Mouse (Mus musculus): ENCODE measurements at regions not wholly inside any gene's neighbourhood (a gene's known extent, or its start where the extent isn't known, plus 50 kb on each side); places are given as distances from the start of the nearest gene placed in this dataset.

DNA sequence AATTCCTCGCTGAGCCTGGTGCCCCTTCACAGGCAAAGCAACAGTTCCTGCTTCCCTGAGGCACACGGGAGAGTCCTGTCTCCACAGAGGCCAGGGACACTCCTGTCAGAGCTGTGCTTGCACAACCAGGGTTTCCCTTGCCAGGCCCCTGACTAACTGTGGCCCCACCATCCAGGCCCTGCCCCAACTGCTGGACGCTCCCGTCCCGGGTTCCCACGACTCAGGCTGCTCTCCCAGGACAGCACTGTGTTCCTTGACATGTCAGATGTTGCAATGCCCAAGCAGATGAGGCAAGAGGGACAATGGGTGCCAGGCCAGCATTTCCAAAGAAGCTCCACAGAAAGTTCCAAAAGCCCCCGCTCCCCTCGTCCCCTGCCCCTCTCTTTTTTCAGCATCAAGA lies 250.4 kb downstream of the Bcl11b start:
- H3K27ac ChIP-seq (replicated peaks; ENCODE audit: low read depth, low read length): no peak overlapping the region
- ATAC-seq (ENCODE audit: insufficient number of reproducible peaks, low FRiP score, low TSS enrichment, low read depth) (no peak), DNase-seq (ENCODE audit: low spot score) (no peak)
- H3K4me1 ChIP-seq (ENCODE audit: control insufficient read depth, insufficient read depth, low read length): peaks cover 52% of the 10 kb centered on the region
- 67% methylated on average over 8 of the region's 8 CpGs for WGBS
- H3K9ac ChIP-seq (ENCODE audit: low read length): no peak overlapping the region
- no peaks in the 10 kb centered on the region for H3K9me3 ChIP-seq (ENCODE audit: control insufficient read depth, low read length)
- no peaks in the 10 kb centered on the region for H3K36me3 ChIP-seq (ENCODE audit: control insufficient read depth, insufficient read depth, low read length)
- H3K27me3 ChIP-seq (ENCODE audit: control insufficient read depth, insufficient read depth, low read length): no peaks in the 10 kb centered on the region
- H3K4me3 ChIP-seq (ENCODE audit: low read depth, low read length): no peak overlapping the region
- no peak overlapping the region for H3K4me2 ChIP-seq (ENCODE audit: low read depth, severe bottlenecking)

DNA sequence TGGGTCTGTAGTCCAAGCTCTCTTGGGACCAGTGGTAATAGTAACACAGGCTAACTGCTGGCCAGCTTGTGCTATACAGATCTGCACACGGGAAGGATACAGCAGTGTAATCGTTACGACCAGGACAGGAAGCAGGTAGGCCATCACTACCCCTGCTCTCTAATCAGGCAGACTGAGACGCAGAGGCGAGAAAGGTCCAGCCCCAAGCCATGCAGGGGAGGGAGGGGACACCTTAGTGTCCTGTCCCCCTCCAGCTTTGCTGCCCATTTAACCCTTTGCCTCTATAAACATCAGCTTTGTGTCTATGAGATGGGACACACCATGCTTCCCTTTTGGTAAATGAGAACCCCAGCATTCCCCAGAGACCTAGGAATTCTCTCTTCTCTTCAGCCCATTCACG lies 249.9 kb downstream of the Bcl11b start:
- Histone ChIP-seq H3K4me1 (ENCODE audit: control insufficient read depth, insufficient read depth, low read length) (peaks cover 51% of the 10 kb centered on the region), H3K4me2 (ENCODE audit: low read depth, severe bottlenecking) (no peak overlapping the region)
- WGBS: 49% methylated on average over 6 of the region's 6 CpGs

DNA sequence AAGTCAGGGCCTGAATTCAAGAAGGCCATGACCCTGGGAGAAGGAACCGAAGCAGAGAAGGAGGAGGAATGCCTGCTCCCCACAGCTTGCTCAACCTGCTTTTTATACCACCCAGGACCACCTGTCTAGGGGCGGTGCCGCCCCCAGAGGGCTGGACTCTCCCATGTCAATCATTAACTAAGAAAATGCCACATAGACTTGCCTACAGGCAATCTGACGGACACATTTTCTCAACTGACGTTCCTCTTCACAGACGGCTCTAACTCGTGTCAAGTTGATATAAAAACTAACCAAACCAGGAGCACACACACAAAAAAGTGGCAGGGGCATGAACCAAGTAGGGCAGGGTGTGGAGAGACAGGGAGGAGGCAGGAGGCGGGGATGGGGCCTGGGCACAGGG lies 248.5 kb downstream of the Bcl11b start:
- Histone ChIP-seq H3K4me1 (ENCODE audit: control insufficient read depth, insufficient read depth, low read length) (peaks cover 38% of the 10 kb centered on the region), H3K4me2 (ENCODE audit: low read depth, severe bottlenecking) (no peak overlapping the region), H3K27ac (replicated peaks; ENCODE audit: low read depth, low read length) (no peak overlapping the region), H3K4me3 (ENCODE audit: low read depth, low read length) (no peak overlapping the region), H3K9ac (ENCODE audit: low read length) (no peak overlapping the region), H3K9me3 (ENCODE audit: control insufficient read depth, low read length) (no peaks in the 10 kb centered on the region), H3K36me3 (ENCODE audit: control insufficient read depth, insufficient read depth, low read length) (no peaks in the 10 kb centered on the region), H3K27me3 (ENCODE audit: control insufficient read depth, insufficient read depth, low read length) (no peaks in the 10 kb centered on the region)
- no peak for DNase-seq (ENCODE audit: low spot score)
- ATAC-seq (ENCODE audit: insufficient number of reproducible peaks, low FRiP score, low TSS enrichment, low read depth): no peak
- whole genome bisulfite sequencing: 73% methylated on average over 8 of the region's 8 CpGs

More for the DNA sequence above, 249.9 kb downstream of the Bcl11b start:
- Histone ChIP-seq H3K36me3 (ENCODE audit: control insufficient read depth, insufficient read depth, low read length) (no peaks in the 10 kb centered on the region), H3K27ac (replicated peaks; ENCODE audit: low read depth, low read length) (no peak overlapping the region), H3K27me3 (ENCODE audit: control insufficient read depth, insufficient read depth, low read length) (no peaks in the 10 kb centered on the region), H3K9me3 (ENCODE audit: control insufficient read depth, low read length) (no peaks in the 10 kb centered on the region), H3K4me3 (ENCODE audit: low read depth, low read length) (no peak overlapping the region), H3K9ac (ENCODE audit: low read length) (no peak overlapping the region)
- ATAC-seq (ENCODE audit: insufficient number of reproducible peaks, low FRiP score, low TSS enrichment, low read depth) (no peak), DNase-seq (ENCODE audit: low spot score) (no peak)

DNA sequence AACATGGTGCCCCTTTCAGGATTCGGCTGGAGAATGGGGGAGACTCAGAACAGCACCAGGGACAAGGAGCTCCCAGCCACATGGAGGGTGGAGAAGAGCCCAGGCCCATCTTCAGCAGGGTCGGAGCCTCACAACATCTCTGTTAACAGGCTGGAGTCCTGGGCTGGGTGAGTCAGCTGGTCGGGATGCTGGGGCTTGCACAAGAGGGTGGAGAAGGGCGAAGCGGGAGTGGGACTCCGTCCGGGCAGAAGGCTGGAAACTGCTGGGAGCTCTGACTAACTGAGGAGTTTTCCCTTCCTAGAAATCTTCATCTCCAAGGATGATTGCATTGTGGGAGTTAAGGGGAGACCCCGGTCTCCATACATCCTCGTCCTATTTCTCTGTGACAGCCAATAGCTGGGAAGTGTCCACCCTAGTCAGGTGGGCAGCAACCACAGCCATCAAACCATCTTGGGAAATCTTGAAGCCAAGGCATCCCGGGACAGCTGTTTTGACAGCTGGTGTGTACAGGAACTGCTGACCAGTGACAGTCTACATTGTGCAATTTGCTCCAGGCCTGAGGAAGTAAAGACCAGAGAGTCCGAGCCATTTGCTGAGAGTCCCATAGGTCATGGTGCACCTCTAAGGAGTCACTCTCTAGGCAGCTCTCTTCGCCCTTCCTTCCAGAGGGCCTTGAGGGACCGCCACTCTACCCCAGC lies 247.4 kb downstream of the Bcl11b start:
- WGBS: 92% methylated on average over 13 of the region's 13 CpGs
- Histone ChIP-seq H3K4me2 (ENCODE audit: low read depth, severe bottlenecking) (no peak overlapping the region), H3K27me3 (ENCODE audit: control insufficient read depth, insufficient read depth, low read length) (no peaks in the 10 kb centered on the region), H3K9ac (ENCODE audit: low read length) (no peak overlapping the region), H3K36me3 (ENCODE audit: control insufficient read depth, insufficient read depth, low read length) (no peaks in the 10 kb centered on the region), H3K4me1 (ENCODE audit: control insufficient read depth, insufficient read depth, low read length) (peaks cover 27% of the 10 kb centered on the region), H3K9me3 (ENCODE audit: control insufficient read depth, low read length) (no peaks in the 10 kb centered on the region), H3K4me3 (ENCODE audit: low read depth, low read length) (no peak overlapping the region), H3K27ac (replicated peaks; ENCODE audit: low read depth, low read length) (no peak overlapping the region)
- DNase-seq (ENCODE audit: low spot score) (no peak), ATAC-seq (ENCODE audit: insufficient number of reproducible peaks, low FRiP score, low TSS enrichment, low read depth) (no peak)

DNA sequence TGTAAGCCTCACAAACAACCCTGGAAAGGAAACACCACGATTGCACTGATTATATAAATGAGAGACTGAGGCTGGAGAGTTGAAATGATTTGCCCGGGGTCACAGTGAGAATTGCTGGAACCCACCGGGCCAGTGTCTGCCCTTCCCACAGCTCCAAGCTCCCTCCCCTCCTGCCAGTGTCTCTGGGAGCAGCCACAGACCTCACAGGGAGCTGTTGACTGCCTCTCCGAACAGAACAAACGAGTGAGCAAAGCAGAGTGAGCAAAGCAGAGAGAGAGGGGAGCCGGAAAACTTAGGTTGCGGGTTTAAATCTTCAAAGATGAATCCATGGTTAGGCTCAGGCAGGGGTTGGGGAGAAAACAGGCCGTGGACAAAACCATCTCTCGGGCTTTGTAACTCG lies 246.2 kb downstream of the Bcl11b start:
- 28% methylated on average over 10 of the region's 10 CpGs for WGBS
- no peak overlapping the region for H3K27ac ChIP-seq (replicated peaks; ENCODE audit: low read depth, low read length)

DNA sequence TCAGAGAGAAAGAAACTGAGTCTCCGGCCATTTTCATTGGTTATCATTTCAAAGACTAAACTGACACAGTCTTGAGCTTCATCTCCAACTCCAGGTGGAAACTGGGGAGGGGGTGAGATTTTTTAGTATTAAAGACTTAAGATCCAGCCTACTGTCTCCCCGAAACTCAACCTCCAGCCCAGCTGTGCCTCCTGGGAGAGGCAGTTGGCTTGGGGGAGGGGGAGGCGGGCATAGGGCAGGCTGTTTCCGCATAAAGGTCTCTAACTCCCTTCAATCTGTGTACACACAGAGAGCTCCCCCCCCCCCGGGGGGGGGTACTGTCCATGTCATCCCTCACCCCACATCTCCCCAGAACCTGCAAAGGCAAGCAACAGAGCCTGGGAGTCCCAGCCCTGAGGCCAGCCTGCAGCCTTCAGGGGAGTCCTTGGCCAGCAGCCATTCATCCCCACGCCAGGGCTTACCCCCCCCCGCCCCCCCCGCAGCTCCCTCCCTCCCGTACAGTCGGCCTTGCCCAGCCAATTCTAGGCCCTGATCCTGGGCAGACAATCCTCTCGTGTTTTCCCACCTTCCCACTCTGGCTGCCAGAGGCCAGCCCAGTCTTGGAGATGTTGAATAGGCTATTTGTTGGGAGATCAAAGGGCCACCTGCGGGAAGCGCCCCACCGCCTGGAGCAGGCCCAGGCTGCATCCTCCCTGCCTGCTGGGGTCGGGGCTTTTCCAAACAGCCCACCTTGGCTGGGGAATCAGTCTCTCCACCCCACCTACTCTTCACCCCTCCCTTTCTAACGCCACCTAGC lies 245.2 kb downstream of the Bcl11b start:
- no peak overlapping the region for H3K9ac ChIP-seq (ENCODE audit: low read length)
- no peaks in the 10 kb centered on the region for H3K27me3 ChIP-seq (ENCODE audit: control insufficient read depth, insufficient read depth, low read length)
- 0 out of 2 replicates have a peak overlapping the region, but pooled peaks have one; percentile 26 for H3K27ac ChIP-seq (replicated peaks; ENCODE audit: low read depth, low read length)
- DNase-seq (ENCODE audit: low spot score): peak; percentile 77
- no peak overlapping the region for H3K4me2 ChIP-seq (ENCODE audit: low read depth, severe bottlenecking)
- H3K36me3 ChIP-seq (ENCODE audit: control insufficient read depth, insufficient read depth, low read length): no peaks in the 10 kb centered on the region
- no peak overlapping the region for H3K4me3 ChIP-seq (ENCODE audit: low read depth, low read length)
- H3K9me3 ChIP-seq (ENCODE audit: control insufficient read depth, low read length): no peaks in the 10 kb centered on the region
- 15% methylated on average over 13 of the region's 16 CpGs for WGBS
- peak; percentile 65 for ATAC-seq (ENCODE audit: insufficient number of reproducible peaks, low FRiP score, low TSS enrichment, low read depth)
- peaks cover 16% of the 10 kb centered on the region for H3K4me1 ChIP-seq (ENCODE audit: control insufficient read depth, insufficient read depth, low read length)

More for the DNA sequence above, 246.2 kb downstream of the Bcl11b start:
- H3K4me2 ChIP-seq (ENCODE audit: low read depth, severe bottlenecking): no peak overlapping the region
- no peaks in the 10 kb centered on the region for H3K9me3 ChIP-seq (ENCODE audit: control insufficient read depth, low read length)
- DNase-seq (ENCODE audit: low spot score) (no peak), ATAC-seq (ENCODE audit: insufficient number of reproducible peaks, low FRiP score, low TSS enrichment, low read depth) (no peak)
- peaks cover 24% of the 10 kb centered on the region for H3K4me1 ChIP-seq (ENCODE audit: control insufficient read depth, insufficient read depth, low read length)
- H3K9ac ChIP-seq (ENCODE audit: low read length): no peak overlapping the region
- H3K27me3 ChIP-seq (ENCODE audit: control insufficient read depth, insufficient read depth, low read length): no peaks in the 10 kb centered on the region
- no peaks in the 10 kb centered on the region for H3K36me3 ChIP-seq (ENCODE audit: control insufficient read depth, insufficient read depth, low read length)
- no peak overlapping the region for H3K4me3 ChIP-seq (ENCODE audit: low read depth, low read length)

DNA sequence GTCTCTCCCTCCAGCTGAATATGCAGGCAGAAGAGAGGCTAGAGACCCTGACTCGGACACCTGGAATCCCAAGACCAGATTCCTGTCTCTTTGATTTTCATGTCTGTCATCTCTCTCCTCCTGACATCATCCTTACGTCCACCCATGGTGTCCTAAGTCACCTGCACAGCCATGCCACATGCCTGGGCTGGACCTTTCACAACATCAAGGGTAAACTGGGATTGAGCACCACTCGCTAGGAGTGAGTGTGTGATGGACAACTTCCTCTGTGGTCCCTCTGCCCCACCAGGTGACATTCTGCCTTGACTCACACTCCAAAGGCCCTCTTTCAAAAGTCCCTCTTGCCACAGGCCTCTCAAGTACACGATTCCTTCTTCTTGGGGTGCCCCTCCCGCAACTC lies 244.1 kb downstream of the Bcl11b start:
- H3K9ac ChIP-seq (ENCODE audit: low read length): no peak overlapping the region
- no peaks in the 10 kb centered on the region for H3K9me3 ChIP-seq (ENCODE audit: control insufficient read depth, low read length)
- WGBS: 76% methylated on average over 5 of the region's 5 CpGs
- H3K36me3 ChIP-seq (ENCODE audit: control insufficient read depth, insufficient read depth, low read length): no peaks in the 10 kb centered on the region
- no peaks in the 10 kb centered on the region for H3K27me3 ChIP-seq (ENCODE audit: control insufficient read depth, insufficient read depth, low read length)
- H3K4me2 ChIP-seq (ENCODE audit: low read depth, severe bottlenecking): no peak overlapping the region
- H3K27ac ChIP-seq (replicated peaks; ENCODE audit: low read depth, low read length): no peak overlapping the region
- H3K4me1 ChIP-seq (ENCODE audit: control insufficient read depth, insufficient read depth, low read length): peaks cover 12% of the 10 kb centered on the region
- no peak overlapping the region for H3K4me3 ChIP-seq (ENCODE audit: low read depth, low read length)
- DNase-seq (ENCODE audit: low spot score) (no peak), ATAC-seq (ENCODE audit: insufficient number of reproducible peaks, low FRiP score, low TSS enrichment, low read depth) (no peak)

DNA sequence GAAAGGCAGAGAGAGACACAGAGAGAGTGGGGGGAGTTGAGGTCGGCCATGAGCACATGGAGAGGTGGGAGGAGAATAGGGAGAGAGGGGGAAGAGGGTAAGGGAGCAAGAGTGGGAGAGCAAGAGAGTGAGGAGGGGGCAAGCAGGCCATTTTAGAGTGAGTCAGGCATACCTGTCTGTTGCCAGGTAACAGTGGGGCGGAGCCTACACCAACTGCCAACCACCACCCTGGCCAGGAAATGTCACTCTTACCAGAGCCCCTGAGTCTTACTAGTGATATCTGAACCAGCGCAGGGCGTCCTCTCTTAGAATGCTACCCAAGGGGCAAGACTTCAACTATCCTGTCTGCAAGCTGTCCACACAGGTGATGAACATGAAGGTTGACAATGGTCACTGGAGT lies 243.5 kb downstream of the Bcl11b start:
- no peak overlapping the region for H3K4me3 ChIP-seq (ENCODE audit: low read depth, low read length)
- no peak overlapping the region for H3K9ac ChIP-seq (ENCODE audit: low read length)
- DNase-seq (ENCODE audit: low spot score) (no peak), ATAC-seq (ENCODE audit: insufficient number of reproducible peaks, low FRiP score, low TSS enrichment, low read depth) (no peak)
- no peak overlapping the region for H3K27ac ChIP-seq (replicated peaks; ENCODE audit: low read depth, low read length)
- no peaks in the 10 kb centered on the region for H3K9me3 ChIP-seq (ENCODE audit: control insufficient read depth, low read length)
- 82% methylated on average over 4 of the region's 4 CpGs for WGBS
- H3K27me3 ChIP-seq (ENCODE audit: control insufficient read depth, insufficient read depth, low read length): no peaks in the 10 kb centered on the region
- H3K4me2 ChIP-seq (ENCODE audit: low read depth, severe bottlenecking): no peak overlapping the region
- H3K4me1 ChIP-seq (ENCODE audit: control insufficient read depth, insufficient read depth, low read length): peaks cover 12% of the 10 kb centered on the region
- H3K36me3 ChIP-seq (ENCODE audit: control insufficient read depth, insufficient read depth, low read length): no peaks in the 10 kb centered on the region

Measured in limb, embryonic 11.5 days (tissue).